ENCODE assay signal across 8 mouse cellular contexts in genomic region chr3:89277281-89278021, GRCm38 (mm10). TPM values are rescaled to one million over a fixed set of nuclear protein-coding genes. Genes with fewer than 3 reads are reported as not detected.
DNase-seq lines count a peak whose midpoint lies in the region; ATAC-seq lines count a peak whose summit lies in the region.

No protein-coding gene starts in this region.

- H3K4me3 ChIP-seq in forebrain, embryonic 13.5 days, result no peak overlapping the region
- no peak overlapping the region for H3K4me3 ChIP-seq in forebrain, embryonic 15.5 days
- peak overlapping the region; percentile 62 for H3K4me3 ChIP-seq in limb, embryonic 13.5 days
- H3K4me3 ChIP-seq in neural tube, embryonic 15.5 days (replicated peaks), result peak overlapping the region; percentile 44; the same call in 1 of the 2 replicates

- peaks cover 47% of the 10 kb centered on the region for H3K27me3 ChIP-seq in forebrain, embryonic 13.5 days
- peaks cover 5% of the 10 kb centered on the region; the same call in 1 of the 2 replicates for H3K27me3 ChIP-seq in forebrain, embryonic 15.5 days
- peaks cover 12% of the 10 kb centered on the region; the same call in 1 of the 2 replicates for H3K27me3 ChIP-seq in limb, embryonic 13.5 days
- peaks cover 15% of the 10 kb centered on the region for H3K27me3 ChIP-seq in neural tube, embryonic 15.5 days (replicated peaks)

- WGBS in forebrain, embryonic 13.5 days, result 53% methylated on average over 14 of the region's 14 CpGs
- 52% methylated on average over 14 of the region's 14 CpGs for WGBS in forebrain, embryonic 15.5 days
- 24% methylated on average over 14 of the region's 14 CpGs for WGBS in limb, embryonic 13.5 days
- WGBS in neural tube, embryonic 15.5 days, result 56% methylated on average over 14 of the region's 14 CpGs

- ATAC-seq in forebrain, embryonic 13.5 days, result no peak
- no peak for ATAC-seq in forebrain, embryonic 15.5 days (replicated peaks)
- no peak for ATAC-seq in limb, embryonic 13.5 days (ENCODE audit: low FRiP score, low read depth)
- no peak for ATAC-seq in neural tube, embryonic 15.5 days (ENCODE audit: low FRiP score)

- peak; percentile 19 to 20 for DNase-seq in cerebellum, postnatal 36 days
- peak; percentile 65 for DNase-seq in heart, postnatal 4 days
- no peak for DNase-seq in thymus, postnatal 14 days
- no peak for DNase-seq in layer of hippocampus, adult 9-10 months (ENCODE audit: low spot score)

- peak overlapping the region; percentile 10; the same call in 1 of the 2 replicates for H3K27ac ChIP-seq in forebrain, embryonic 13.5 days
- no peak overlapping the region for H3K27ac ChIP-seq in forebrain, embryonic 15.5 days (replicated peaks)
- peak overlapping the region; percentile 86 for H3K27ac ChIP-seq in limb, embryonic 13.5 days
- 0 out of 2 replicates have a peak overlapping the region, but pooled peaks have one; percentile 24 for H3K27ac ChIP-seq in neural tube, embryonic 15.5 days (replicated peaks)

- H3K9me3 ChIP-seq in forebrain, embryonic 13.5 days (replicated peaks), result no peaks in the 10 kb centered on the region
- no peaks in the 10 kb centered on the region for H3K9me3 ChIP-seq in forebrain, embryonic 15.5 days
- no peaks in the 10 kb centered on the region for H3K9me3 ChIP-seq in limb, embryonic 13.5 days
- H3K9me3 ChIP-seq in neural tube, embryonic 15.5 days (replicated peaks), result no peaks in the 10 kb centered on the region

- H3K4me1 ChIP-seq in forebrain, embryonic 13.5 days, result peaks cover 37% of the 10 kb centered on the region
- peaks cover 41% of the 10 kb centered on the region for H3K4me1 ChIP-seq in forebrain, embryonic 15.5 days
- peaks cover 51% of the 10 kb centered on the region for H3K4me1 ChIP-seq in limb, embryonic 13.5 days
- peaks cover 43% of the 10 kb centered on the region for H3K4me1 ChIP-seq in neural tube, embryonic 15.5 days

- peak overlapping the region; percentile 95 for H3K4me2 ChIP-seq in forebrain, embryonic 13.5 days
- no peak overlapping the region for H3K4me2 ChIP-seq in forebrain, embryonic 15.5 days (replicated peaks)
- H3K4me2 ChIP-seq in limb, embryonic 13.5 days (replicated peaks), result peak overlapping the region; percentile 96
- peak overlapping the region; percentile 89 for H3K4me2 ChIP-seq in neural tube, embryonic 15.5 days

- H3K9ac ChIP-seq in forebrain, embryonic 13.5 days, result peak overlapping the region; percentile 34; the same call in 1 of the 2 replicates
- H3K9ac ChIP-seq in forebrain, embryonic 15.5 days (replicated peaks), result no peak overlapping the region
- H3K9ac ChIP-seq in limb, embryonic 13.5 days, result peak overlapping the region; percentile 85
- H3K9ac ChIP-seq in neural tube, embryonic 15.5 days (replicated peaks), result no peak overlapping the region

- no peaks in the 10 kb centered on the region for H3K36me3 ChIP-seq in forebrain, embryonic 13.5 days (ENCODE audit: poor library complexity, severe bottlenecking)
- H3K36me3 ChIP-seq in forebrain, embryonic 15.5 days, result no peaks in the 10 kb centered on the region
- H3K36me3 ChIP-seq in limb, embryonic 13.5 days, result peaks cover 33% of the 10 kb centered on the region
- no peaks in the 10 kb centered on the region for H3K36me3 ChIP-seq in neural tube, embryonic 15.5 days

RNA-seq across cellular contexts. Expression of gene Efna1, which starts 3.5 kb away (rescaled TPM):
- 9.5 and 10.9 TPM in 2 replicates for polyA plus RNA-seq in forebrain, embryonic 13.5 days (2015; fragmentation: Nextera tagmentation; extraction: Ambion mirVana)
- polyA plus RNA-seq in forebrain, embryonic 15.5 days (2015; fragmentation: Nextera tagmentation; extraction: Ambion mirVana), result 9.2 and 9.9 TPM in 2 replicates
- 10 to 100 TPM; 37.9 to 42.0 TPM for total RNA-seq in heart, postnatal 4 days (2021)
- polyA plus RNA-seq in limb, embryonic 13.5 days (2015; fragmentation: Nextera tagmentation; extraction: Ambion mirVana), result 44.0 and 46.2 TPM in 2 replicates
- polyA plus RNA-seq in neural tube, embryonic 15.5 days (2015; fragmentation: Nextera tagmentation; extraction: Ambion mirVana), result 9.7 and 16.5 TPM in 2 replicates

RNA-seq across cellular contexts. Expression of gene Slc50a1, which starts 7.1 kb away (rescaled TPM):
- polyA plus RNA-seq in forebrain, embryonic 13.5 days (2015; fragmentation: Nextera tagmentation; extraction: Ambion mirVana), result 25.8 and 32.7 TPM in 2 replicates
- 35.4 and 40.6 TPM in 2 replicates for polyA plus RNA-seq in forebrain, embryonic 15.5 days (2015; fragmentation: Nextera tagmentation; extraction: Ambion mirVana)
- total RNA-seq in heart, postnatal 4 days (2021), result 10 to 100 TPM; 24.9 to 28.0 TPM
- 85.5 and 88.8 TPM in 2 replicates for polyA plus RNA-seq in limb, embryonic 13.5 days (2015; fragmentation: Nextera tagmentation; extraction: Ambion mirVana)
- 40.9 and 49.3 TPM in 2 replicates for polyA plus RNA-seq in neural tube, embryonic 15.5 days (2015; fragmentation: Nextera tagmentation; extraction: Ambion mirVana)

RNA-seq across cellular contexts. Expression of gene Dpm3, which starts 18.3 kb away (rescaled TPM):
- 100 and 106 TPM in 2 replicates for polyA plus RNA-seq in forebrain, embryonic 13.5 days (2015; fragmentation: Nextera tagmentation; extraction: Ambion mirVana)
- 76.5 and 89.6 TPM in 2 replicates for polyA plus RNA-seq in forebrain, embryonic 15.5 days (2015; fragmentation: Nextera tagmentation; extraction: Ambion mirVana)
- 10 to 100 TPM; 51.6 to 61.0 TPM for total RNA-seq in heart, postnatal 4 days (2021)
- polyA plus RNA-seq in limb, embryonic 13.5 days (2015; fragmentation: Nextera tagmentation; extraction: Ambion mirVana), result 120 and 126 TPM in 2 replicates
- 85.0 and 95.8 TPM in 2 replicates for polyA plus RNA-seq in neural tube, embryonic 15.5 days (2015; fragmentation: Nextera tagmentation; extraction: Ambion mirVana)

RNA-seq across cellular contexts. Expression of gene Trim46, which starts 31.3 kb away (rescaled TPM):
- polyA plus RNA-seq in forebrain, embryonic 13.5 days (2015; fragmentation: Nextera tagmentation; extraction: Ambion mirVana), result 36.6 and 43.2 TPM in 2 replicates
- 57.7 and 58.7 TPM in 2 replicates for polyA plus RNA-seq in forebrain, embryonic 15.5 days (2015; fragmentation: Nextera tagmentation; extraction: Ambion mirVana)
- 1 to 10 TPM; 1.3 to 1.6 TPM for total RNA-seq in heart, postnatal 4 days (2021)
- 6.1 and 6.8 TPM in 2 replicates for polyA plus RNA-seq in limb, embryonic 13.5 days (2015; fragmentation: Nextera tagmentation; extraction: Ambion mirVana)
- 63.0 and 76.6 TPM in 2 replicates for polyA plus RNA-seq in neural tube, embryonic 15.5 days (2015; fragmentation: Nextera tagmentation; extraction: Ambion mirVana)

RNA-seq across cellular contexts. Expression of gene Krtcap2, which starts 31.7 kb away (rescaled TPM):
- polyA plus RNA-seq in forebrain, embryonic 13.5 days (2015; fragmentation: Nextera tagmentation; extraction: Ambion mirVana), result 221 and 237 TPM in 2 replicates
- polyA plus RNA-seq in forebrain, embryonic 15.5 days (2015; fragmentation: Nextera tagmentation; extraction: Ambion mirVana), result 192 and 205 TPM in 2 replicates
- 100 to 1,000 TPM; 100 to 104 TPM for total RNA-seq in heart, postnatal 4 days (2021)
- polyA plus RNA-seq in limb, embryonic 13.5 days (2015; fragmentation: Nextera tagmentation; extraction: Ambion mirVana), result 332 and 333 TPM in 2 replicates
- polyA plus RNA-seq in neural tube, embryonic 15.5 days (2015; fragmentation: Nextera tagmentation; extraction: Ambion mirVana), result 221 and 222 TPM in 2 replicates

Comparison
In these comparisons a context has a peak if more than half of its experiments do, and no peak if none do; other contexts are left out.
1. H3K9ac ChIP-seq: peak in forebrain, embryonic 13.5 days (single experiment) and limb, embryonic 13.5 days (single experiment); none in forebrain, embryonic 15.5 days (single experiment) and neural tube, embryonic 15.5 days (single experiment).
2. H3K4me3 ChIP-seq: peak in limb, embryonic 13.5 days (single experiment) and neural tube, embryonic 15.5 days (single experiment); none in forebrain, embryonic 13.5 days (single experiment) and forebrain, embryonic 15.5 days (single experiment).
3. DNase-seq: peak in cerebellum, postnatal 36 days (2 of 2) and heart, postnatal 4 days (single experiment); none in thymus, postnatal 14 days (single experiment) and layer of hippocampus, adult 9-10 months (single experiment).